Mouse (Mus musculus) erythroblast, embryonic 14.5 days (primary cell): ENCODE measurements around the gene Drg1.

Source experiments
- GATA1 ChIP-seq: IDR thresholded peaks from 2 replicates; pipeline ENCODE4 v1.6.1; 2012; ENCODE audit warnings: low read length, inconsistent platforms, mixed read lengths
- TAL1 ChIP-seq: IDR thresholded peaks from 3 replicates; pipeline ENCODE4 v1.6.1; 2012; ENCODE audit warnings: low read length, inconsistent platforms, mixed read lengths

DNA sequence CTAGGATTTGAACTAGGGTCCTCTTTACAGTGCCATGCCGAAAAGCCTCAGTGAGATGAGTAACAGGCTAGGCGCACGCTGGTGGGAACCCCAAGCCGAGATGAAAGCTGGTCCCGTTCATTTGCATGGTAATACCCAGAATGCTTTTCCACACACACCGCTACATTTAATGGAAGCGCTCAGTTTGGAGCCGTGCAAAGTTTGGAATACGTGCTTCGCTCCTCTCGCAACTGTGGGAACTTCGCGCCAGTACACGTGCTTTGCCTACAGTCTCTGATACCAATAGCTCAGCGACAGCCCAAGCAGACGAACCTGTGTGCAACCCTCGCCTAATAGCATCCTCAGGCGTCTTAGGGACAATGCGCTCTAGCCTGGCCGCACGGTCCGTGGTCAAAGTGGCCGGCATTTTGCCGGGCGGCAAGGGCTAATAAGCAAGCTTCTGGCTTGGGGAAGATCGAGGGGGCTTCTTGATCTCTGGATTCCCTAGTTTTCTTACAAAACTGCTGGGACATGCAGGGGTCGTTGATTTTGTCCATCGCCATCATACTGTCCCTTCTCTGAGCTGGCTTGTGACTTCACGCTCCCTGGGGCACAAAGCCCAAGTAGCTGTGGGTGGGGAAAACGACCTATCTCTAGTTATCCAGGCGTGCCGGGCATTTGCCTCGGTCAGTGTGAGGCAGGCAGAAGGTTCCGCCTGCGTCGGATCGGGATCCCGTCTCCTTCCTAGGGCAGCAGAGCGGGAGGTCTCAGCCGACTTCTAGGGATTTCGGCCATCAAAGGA is 22.5 kb upstream of the Drg1 start, which contains the start of gene Patz1:
- TF ChIP-seq TAL1 (no peak), GATA1 (no peak)
